Mouse (Mus musculus) forebrain, embryonic 14.5 days (tissue): Measurements from ENCODE around the gene Lif. TPM values are rescaled to one million over a fixed set of nuclear protein-coding genes. Genes with fewer than 3 reads are reported as not detected.

Experiments used
- ATAC-seq: fragments of 200-750 bp; cut with Nextera tagmentation; 2 replicates; pipeline ENCODE4 v1.8.0; 2017; ENCODE audit warnings: mild to moderate bottlenecking, moderate library complexity
- DNase-seq: peaks from one replicate; pipeline ENCODE4 v3.0.0-alpha.2; 2015; ENCODE audit warnings: low spot score
- H3K27ac ChIP-seq: fragments of 300-500 bp; sonication (generic); 2 replicates; pipeline ENCODE4 v1.5.1; 2014; ENCODE audit warnings: low read depth, mild to moderate bottlenecking, control low read depth, low read length, moderate library complexity
- H3K27me3 ChIP-seq: fragments of 300-500 bp; sonication (generic); replicated peaks from 2 replicates; pipeline ENCODE4 v1.6.1; 2014; ENCODE audit warnings: low read length, control low read depth, mixed read lengths; ENCODE audit not compliant: control insufficient read depth, insufficient read depth
- H3K36me3 ChIP-seq: fragments of 300-500 bp; sonication (generic); 2 replicates; pipeline ENCODE4 v1.6.1; 2014; ENCODE audit warnings: low read length, control low read depth; ENCODE audit not compliant: control insufficient read depth, insufficient read depth
- H3K4me1 ChIP-seq: fragments of 300-500 bp; sonication (generic); 2 replicates; pipeline ENCODE4 v1.6.1; 2014; ENCODE audit warnings: antibody characterized with exemption, low read length, control low read depth; ENCODE audit not compliant: control insufficient read depth, insufficient read depth
- H3K4me2 ChIP-seq: fragments of 300-500 bp; sonication (generic); 2 replicates; pipeline ENCODE4 v1.6.1; 2014; ENCODE audit warnings: mild to moderate bottlenecking, control low read depth, low read length
- H3K4me3 ChIP-seq: fragments of 300-500 bp; sonication (generic); 2 replicates; pipeline ENCODE4 v1.5.1; 2014; ENCODE audit warnings: low read depth, low read length, control low read depth
- H3K9ac ChIP-seq: fragments of 300-500 bp; sonication (generic); 2 replicates; pipeline ENCODE4 v1.6.1; 2014; ENCODE audit warnings: mild to moderate bottlenecking, low read length, control low read depth, moderate library complexity
- H3K9me3 ChIP-seq: fragments of 300-500 bp; sonication (generic); replicated peaks from 2 replicates; pipeline ENCODE4 v1.6.1; 2016; ENCODE audit warnings: low read length, control low read depth, mixed read lengths; ENCODE audit not compliant: control insufficient read depth
- WGBS: fragments of 180-500 bp; shearing (Covaris S2); extraction: QIAGEN DNeasy Blood & Tissue Kit; methylation state at CpG from one replicate; pipeline ENCODE4 v1.1.7; 2014; 5-methylcytosine and 5-hydroxymethylcytosine counted together
- polyA plus RNA-seq: library from polyadenylated mRNA; unstranded; fragments of >200 nt; fragmentation: Nextera tagmentation; extraction: Ambion mirVana; gene quantifications from 2 replicates; pipeline ENCODE4 v1.2.1, GENCODE M21; 2014

Lif gene
- polyA plus RNA-seq, 1 experiment from 2014 or later = not detected

GRCm38 (mm10) chr11:4249151-4249550 lies 8.2 kb upstream of the Lif start:
- WGBS = 90% methylated on average over 3 of the region's 3 CpGs
- H3K27me3 ChIP-seq = no peaks in the 10 kb centered on the region
- no peak overlapping the region for H3K4me3 ChIP-seq
- H3K4me1 ChIP-seq = no peaks in the 10 kb centered on the region; the same call in 1 of the 2 replicates
- H3K9ac ChIP-seq = no peak overlapping the region
- no peak overlapping the region for H3K4me2 ChIP-seq
- no peak for ATAC-seq
- DNase-seq = no peak
- H3K27ac ChIP-seq = no peak overlapping the region
- no peaks in the 10 kb centered on the region for H3K36me3 ChIP-seq
- no peaks in the 10 kb centered on the region for H3K9me3 ChIP-seq

GRCm38 (mm10) chr11:4250290-4250689 lies 7.1 kb upstream of the Lif start:
- no peaks in the 10 kb centered on the region for H3K27me3 ChIP-seq
- DNase-seq = no peak

DNA sequence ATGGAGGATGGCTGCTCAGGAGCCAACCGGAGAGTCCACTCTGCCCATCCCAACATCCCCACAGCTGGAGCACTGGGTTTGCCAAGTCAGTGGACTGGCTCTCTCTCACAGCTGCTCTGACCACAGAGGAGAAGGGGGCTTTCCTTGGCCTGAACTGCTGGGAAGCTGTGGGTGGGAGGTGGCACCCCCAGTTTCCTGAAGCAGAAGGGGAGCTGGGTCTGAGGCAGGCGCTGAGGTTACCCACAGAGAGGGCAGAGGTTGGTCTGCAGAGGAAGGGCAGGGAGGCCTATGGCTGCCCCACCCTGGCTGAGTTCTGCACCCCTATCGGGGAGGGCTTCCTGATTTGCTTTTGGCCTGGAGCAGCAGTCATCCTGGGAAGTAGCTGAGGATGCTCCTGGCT lies 6.0 kb upstream of the Lif start:
- Histone ChIP-seq H3K9me3 (no peaks in the 10 kb centered on the region), H3K9ac (no peak overlapping the region), H3K27me3 (no peaks in the 10 kb centered on the region), H3K4me3 (no peak overlapping the region), H3K27ac (no peak overlapping the region), H3K4me1 (no peaks in the 10 kb centered on the region; the same call in 1 of the 2 replicates), H3K36me3 (no peaks in the 10 kb centered on the region), H3K4me2 (no peak overlapping the region)
- ATAC-seq (no peak), DNase-seq (no peak)
- 81% methylated on average over 3 of the region's 3 CpGs for WGBS

More at GRCm38 (mm10) chr11:4250290-4250689, 7.1 kb upstream of the Lif start:
- WGBS = 91% methylated on average over 7 of the region's 7 CpGs
- Histone ChIP-seq H3K36me3 (no peaks in the 10 kb centered on the region), H3K4me3 (no peak overlapping the region), H3K27ac (no peak overlapping the region), H3K9ac (no peak overlapping the region), H3K4me2 (no peak overlapping the region), H3K4me1 (no peaks in the 10 kb centered on the region; the same call in 1 of the 2 replicates), H3K9me3 (no peaks in the 10 kb centered on the region)
- no peak for ATAC-seq

GRCm38 (mm10) chr11:4252886-4253285 lies 4.5 kb upstream of the Lif start:
- H3K9ac ChIP-seq = no peak overlapping the region
- no peaks in the 10 kb centered on the region for H3K9me3 ChIP-seq
- H3K4me3 ChIP-seq = no peak overlapping the region
- ATAC-seq (no peak), DNase-seq (no peak)
- no peaks in the 10 kb centered on the region for H3K36me3 ChIP-seq
- WGBS = 60% methylated on average over 2 of the region's 2 CpGs
- H3K4me2 ChIP-seq = no peak overlapping the region
- no peaks in the 10 kb centered on the region; the same call in 1 of the 2 replicates for H3K4me1 ChIP-seq
- H3K27ac ChIP-seq = no peak overlapping the region
- H3K27me3 ChIP-seq = no peaks in the 10 kb centered on the region

- DNase-seq = no peak
- no peaks in the 10 kb centered on the region for H3K36me3 ChIP-seq
- no peak overlapping the region for H3K4me3 ChIP-seq
- H3K9ac ChIP-seq = no peak overlapping the region
- ATAC-seq = no peak
- no peak overlapping the region for H3K27ac ChIP-seq
- H3K4me2 ChIP-seq = no peak overlapping the region
- WGBS = 56% methylated on average over 5 of the region's 5 CpGs
- H3K27me3 ChIP-seq = no peaks in the 10 kb centered on the region
- H3K9me3 ChIP-seq = no peaks in the 10 kb centered on the region
- peaks cover 11% of the 10 kb centered on the region for H3K4me1 ChIP-seq
These were observed 399 bp downstream of the Lif start for GRCm38 (mm10) chr11:4257756-4258155.

- Histone ChIP-seq H3K4me1 (peaks cover 11% of the 10 kb centered on the region), H3K9ac (peak overlapping the region; percentile 40; the same call in 1 of the 2 replicates), H3K27me3 (no peaks in the 10 kb centered on the region), H3K4me2 (peak overlapping the region; percentile 36), H3K27ac (no peak overlapping the region), H3K4me3 (no peak overlapping the region), H3K9me3 (no peaks in the 10 kb centered on the region), H3K36me3 (no peaks in the 10 kb centered on the region)
- peak; percentile 83 for DNase-seq
- 1% methylated on average over 7 of the region's 7 CpGs for WGBS
- peak; percentile 59 for ATAC-seq
These were observed 1.3 kb downstream of the Lif start for GRCm38 (mm10) chr11:4258657-4259082.

GRCm38 (mm10) chr11:4260463-4261187 lies 3.3 kb downstream of the Lif start:
- Histone ChIP-seq H3K27me3 (peaks cover 7% of the 10 kb centered on the region), H3K27ac (no peak overlapping the region), H3K4me2 (peak overlapping the region; percentile 14; the same call in 1 of the 2 replicates), H3K36me3 (no peaks in the 10 kb centered on the region), H3K9ac (0 out of 2 replicates have a peak overlapping the region, but pooled peaks have one; percentile 1), H3K9me3 (no peaks in the 10 kb centered on the region), H3K4me3 (no peak overlapping the region), H3K4me1 (peaks cover 11% of the 10 kb centered on the region)
- 22% methylated on average over 14 of the region's 14 CpGs for WGBS
- peak; percentile 71 for DNase-seq
- ATAC-seq = peak; percentile 36

- no peak for ATAC-seq
- Histone ChIP-seq H3K4me1 (peaks cover 11% of the 10 kb centered on the region), H3K27ac (no peak overlapping the region), H3K4me3 (no peak overlapping the region), H3K9ac (no peak overlapping the region), H3K9me3 (no peaks in the 10 kb centered on the region), H3K36me3 (no peaks in the 10 kb centered on the region), H3K4me2 (no peak overlapping the region), H3K27me3 (peaks cover 12% of the 10 kb centered on the region)
- peak; percentile 54 for DNase-seq
- WGBS = 32% methylated on average over 7 of the region's 7 CpGs
These were observed 3.8 kb downstream of the Lif start for GRCm38 (mm10) chr11:4261188-4261494.

- ATAC-seq (peak; percentile 20; the same call in 1 of the 2 replicates), DNase-seq (peak; percentile 87)
- no peak overlapping the region for H3K27ac ChIP-seq
- H3K27me3 ChIP-seq = peaks cover 20% of the 10 kb centered on the region
- no peaks in the 10 kb centered on the region for H3K9me3 ChIP-seq
- H3K4me2 ChIP-seq = no peak overlapping the region
- H3K36me3 ChIP-seq = no peaks in the 10 kb centered on the region
- H3K4me3 ChIP-seq = no peak overlapping the region
- peaks cover 11% of the 10 kb centered on the region for H3K4me1 ChIP-seq
- 14% methylated on average over 5 of the region's 5 CpGs for WGBS
- H3K9ac ChIP-seq = no peak overlapping the region
These were observed 4.6 kb downstream of the Lif start for GRCm38 (mm10) chr11:4261969-4262368.
